Mouse (Mus musculus) cerebellum, postnatal 25 days (tissue): ENCODE results near the gene Zfp354b.

Source experiments
- DNase-seq, 2 experiments: peaks; one replicate each; pipeline ENCODE4 v3.0.0; 2021; ENCODE audit warnings: mixed read lengths in 2 of 2

Zfp354b gene

GRCm38 (mm10) chr11:50883756-50884155 is 47.7 kb downstream of the Zfp354b start:
- no peak for DNase-seq

- DNase-seq: no peak
Observed at GRCm38 (mm10) chr11:50878641-50879040, 52.8 kb downstream of the Zfp354b start.
